Mouse (Mus musculus) testis, adult 2 months (tissue): ENCODE measurements at regions not wholly inside any gene's neighbourhood (a gene's known extent, or its start where the extent isn't known, plus 50 kb on each side); places are given as distances from the start of the nearest gene placed in this dataset.
"Not testable (repeated sequence)": the region's sequence is repeated elsewhere in the genome, so short reads cannot be mapped to it uniquely, and the experiment has no call there.

Source experiments
- CTCF ChIP-seq: fragments of 200-500 bp; IDR thresholded peaks from 2 replicates; pipeline ENCODE4 v1.5.1; 2012; ENCODE audit warnings: low read depth, mild to moderate bottlenecking, inconsistent platforms, low read length, moderate library complexity; ENCODE audit not compliant: control insufficient read depth, insufficient read depth, insufficient replicate concordance
- POLR2A ChIP-seq: fragments of 200-500 bp; IDR thresholded peaks from 2 replicates; pipeline ENCODE4 v1.6.1; 2012; ENCODE audit warnings: low read depth, mild to moderate bottlenecking, inconsistent platforms, low read length, moderate library complexity; ENCODE audit not compliant: control insufficient read depth

DNA sequence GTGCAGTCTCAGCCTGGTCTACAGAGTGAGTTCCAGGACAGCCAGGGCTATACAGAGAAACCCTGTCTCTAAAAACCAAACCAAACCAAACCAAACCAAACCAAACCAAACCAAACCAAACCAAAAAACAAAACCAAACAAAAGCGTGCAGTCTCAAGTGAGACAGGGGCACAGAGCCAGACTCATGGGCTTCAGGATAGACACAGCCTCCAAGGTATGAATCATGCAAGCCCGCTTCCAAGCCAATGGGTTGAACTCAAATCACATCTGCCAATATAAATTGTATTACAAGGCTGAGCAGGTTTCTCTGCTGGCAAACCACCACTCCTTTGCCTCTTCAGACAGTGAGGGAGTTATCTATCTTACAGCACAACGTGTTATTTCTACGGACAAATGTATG lies 168.5 kb upstream of the Serp2 start:
- TF ChIP-seq POLR2A, CTCF: not testable (repeated sequence)
